Mouse (Mus musculus) testis, adult 2 months (tissue): ENCODE measurements at regions not wholly inside any gene's neighbourhood (a gene's known extent, or its start where the extent isn't known, plus 50 kb on each side); places are given as distances from the start of the nearest gene placed in this dataset.

Source experiments
- H3K27ac ChIP-seq: fragments of 200-500 bp; 2 replicates; pipeline ENCODE4 v1.5.1; 2012; ENCODE audit warnings: low read depth, low read length; ENCODE audit not compliant: control insufficient read depth, insufficient read depth
- H3K27me3 ChIP-seq: fragments of 200-500 bp; 2 replicates; pipeline ENCODE4 v1.6.1; 2012; ENCODE audit warnings: mild to moderate bottlenecking, low read length, moderate library complexity; ENCODE audit not compliant: control insufficient read depth, insufficient read depth
- H3K36me3 ChIP-seq: fragments of 200-500 bp; 2 replicates; pipeline ENCODE4 v1.6.1; 2012; ENCODE audit warnings: mild to moderate bottlenecking, low read length; ENCODE audit not compliant: control insufficient read depth, insufficient read depth
- H3K4me1 ChIP-seq: fragments of 200-500 bp; 2 replicates; pipeline ENCODE4 v1.6.1; 2012; ENCODE audit warnings: low read length; ENCODE audit not compliant: control insufficient read depth, insufficient read depth
- H3K4me3 ChIP-seq: fragments of 200-500 bp; 2 replicates; pipeline ENCODE4 v1.5.1; 2012; ENCODE audit warnings: low read depth, mild to moderate bottlenecking, low read length, moderate library complexity, mixed read lengths; ENCODE audit not compliant: control insufficient read depth
- CTCF ChIP-seq: fragments of 200-500 bp; IDR thresholded peaks from 2 replicates; pipeline ENCODE4 v1.5.1; 2012; ENCODE audit warnings: low read depth, mild to moderate bottlenecking, inconsistent platforms, low read length, moderate library complexity; ENCODE audit not compliant: control insufficient read depth, insufficient read depth, insufficient replicate concordance
- POLR2A ChIP-seq: fragments of 200-500 bp; IDR thresholded peaks from 2 replicates; pipeline ENCODE4 v1.6.1; 2012; ENCODE audit warnings: low read depth, mild to moderate bottlenecking, inconsistent platforms, low read length, moderate library complexity; ENCODE audit not compliant: control insufficient read depth

- no peak for TF ChIP-seq CTCF
- TF ChIP-seq POLR2A: no peak
- Histone ChIP-seq H3K36me3 (no peaks in the 10 kb centered on the region), H3K27ac (no peak overlapping the region), H3K4me3 (no peak overlapping the region), H3K27me3 (no peaks in the 10 kb centered on the region), H3K4me1 (no peaks in the 10 kb centered on the region)
Measured at GRCm38 (mm10) chr19:21004411-21004810, 50.4 kb upstream of the Tmc1 start.
